Mouse (Mus musculus) bone marrow, adult 2 months (tissue): Measurements from ENCODE around the gene Capns1. TPM values are rescaled to one million over a fixed set of nuclear protein-coding genes. Genes with fewer than 3 reads are reported as not detected.
"Not testable (repeated sequence)": the region's sequence is repeated elsewhere in the genome, so short reads cannot be mapped to it uniquely, and the experiment has no call there.

Source experiments
- H3K27ac ChIP-seq: fragments of 200-500 bp; 2 replicates; pipeline ENCODE4 v1.5.1; 2012; ENCODE audit warnings: low read depth, mild to moderate bottlenecking, control low read depth, inconsistent platforms, low read length; ENCODE audit not compliant: control insufficient read depth, poor library complexity, insufficient read depth
- H3K4me1 ChIP-seq: fragments of 200-500 bp; 2 replicates; pipeline ENCODE4 v1.6.1; 2011; ENCODE audit warnings: low read length; ENCODE audit not compliant: control insufficient read depth, insufficient read depth
- H3K4me3 ChIP-seq: fragments of 200-500 bp; replicated peaks from 2 replicates; pipeline ENCODE3; 2011; ENCODE audit warnings: mild to moderate bottlenecking, low read depth, low read length, control low read depth; ENCODE audit not compliant: control insufficient read depth
- CTCF ChIP-seq: fragments of 200-500 bp; IDR thresholded peaks from 2 replicates; pipeline ENCODE4 v1.5.1; 2011; ENCODE audit warnings: low read length, control low read depth; ENCODE audit not compliant: control insufficient read depth, insufficient read depth
- POLR2A ChIP-seq: fragments of 200-500 bp; IDR thresholded peaks from 2 replicates; pipeline ENCODE4 v1.6.1; 2011; ENCODE audit warnings: low read depth, mild to moderate bottlenecking, control low read depth, low read length, borderline replicate concordance; ENCODE audit not compliant: control insufficient read depth
- WGBS: fragments of 180-500 bp; shearing (Covaris S2); methylation state at CpG from one replicate; pipeline ENCODE4 v1.1.7; 2018; 5-methylcytosine and 5-hydroxymethylcytosine counted together
- polyA plus RNA-seq: library from polyadenylated mRNA; stranded (reverse); fragments of >200 nt; gene quantifications from 2 replicates; pipeline ENCODE4 v1.2.4, GENCODE M21; 2011; ENCODE audit warnings: low replicate concordance; ENCODE audit not compliant: missing spikeins, insufficient read depth, insufficient read length

Gene Capns1
- polyA plus RNA-seq, result 120 and 171 TPM in 2 replicates

- TF ChIP-seq POLR2A (no peak), CTCF (peak; percentile 94)
- H3K27ac ChIP-seq, result no peak within 1 kb of the TSS
- WGBS, result 8% methylated on average over 8 of the region's 8 CpGs
- H3K4me1 ChIP-seq, result no peaks in the 10 kb centered on the region; the same call in 1 of the 2 replicates
- no peak within 1 kb of the TSS for H3K4me3 ChIP-seq
Observed at GRCm38 (mm10) chr7:30198481-30198971, at the start of gene Capns1. Gene Capns1 (minus strand): TSS chr7:30198811.

- H3K4me1 ChIP-seq, H3K27ac ChIP-seq, H3K4me3 ChIP-seq: not testable (repeated sequence)
- 84% methylated on average over 3 of the region's 3 CpGs for WGBS
Observed at GRCm38 (mm10) chr7:30237374-30237773, 38.8 kb upstream of the Capns1 start.

- no peak for TF ChIP-seq POLR2A
- no peak for TF ChIP-seq CTCF
- 84% methylated on average over 4 of the region's 4 CpGs for WGBS
- no peak within 1 kb of the TSS for H3K4me3 ChIP-seq
- peaks cover 1% of the 10 kb centered on the region; the same call in 1 of the 2 replicates for H3K4me1 ChIP-seq
- H3K27ac ChIP-seq, result no peak within 1 kb of the TSS
Observed at GRCm38 (mm10) chr7:30235625-30236024, 37.0 kb upstream of the Capns1 start, which contains the start of gene Ovol3. Gene Ovol3 (minus strand): TSS chr7:30235725.

GRCm38 (mm10) chr7:30235091-30235490 is 36.5 kb upstream of the Capns1 start:
- 84% methylated on average over 8 of the region's 8 CpGs for WGBS
- Histone ChIP-seq H3K4me3 (no peak overlapping the region), H3K4me1 (peaks cover 1% of the 10 kb centered on the region; the same call in 1 of the 2 replicates), H3K27ac (no peak overlapping the region)
- TF ChIP-seq POLR2A (no peak), CTCF (no peak)

GRCm38 (mm10) chr7:30234276-30234858 is 35.8 kb upstream of the Capns1 start:
- no peak for TF ChIP-seq POLR2A
- TF ChIP-seq CTCF, result no peak
- 89% methylated on average over 15 of the region's 15 CpGs for WGBS
- H3K4me3 ChIP-seq, result no peak overlapping the region
- no peak overlapping the region for H3K27ac ChIP-seq
- H3K4me1 ChIP-seq, result peaks cover 1% of the 10 kb centered on the region; the same call in 1 of the 2 replicates

- peaks cover 1% of the 10 kb centered on the region; the same call in 1 of the 2 replicates for H3K4me1 ChIP-seq
- TF ChIP-seq CTCF (no peak), POLR2A (no peak)
- H3K4me3 ChIP-seq, result no peak overlapping the region
- 87% methylated on average over 20 of the region's 20 CpGs for WGBS
- H3K27ac ChIP-seq, result no peak overlapping the region
Observed at GRCm38 (mm10) chr7:30233387-30233786, 34.8 kb upstream of the Capns1 start.

- peak overlapping the region; percentile 30 for H3K27ac ChIP-seq
- 3% methylated on average over 24 of the region's 24 CpGs for WGBS
- TF ChIP-seq POLR2A (no peak), CTCF (peak; percentile 57)
Observed at GRCm38 (mm10) chr7:30232631-30233148, 34.1 kb upstream of the Capns1 start.

GRCm38 (mm10) chr7:30231669-30232454 is 33.3 kb upstream of the Capns1 start, which contains the start of the genes Polr2i and Tbcb:
Gene Polr2i (plus strand): TSS chr7:30231948.
Gene Tbcb (minus strand): TSS chr7:30232272.
- Histone ChIP-seq H3K4me3 (peak within 1 kb of the TSS; percentile 71), H3K27ac (peak within 1 kb of the TSS; percentile 46), H3K4me1 (peaks cover 1% of the 10 kb centered on the region; the same call in 1 of the 2 replicates)
- under 1% methylated on average over 67 of the region's 67 CpGs for WGBS
- no peak for TF ChIP-seq CTCF
- peak; percentile 69 for TF ChIP-seq POLR2A

More at GRCm38 (mm10) chr7:30232631-30233148, 34.1 kb upstream of the Capns1 start:
- peaks cover 1% of the 10 kb centered on the region; the same call in 1 of the 2 replicates for H3K4me1 ChIP-seq
- peak overlapping the region; percentile 71 for H3K4me3 ChIP-seq
